Mouse (Mus musculus) limb, embryonic 10.5 days (tissue): ENCODE measurements around the gene Mark4. TPM values are rescaled to one million over a fixed set of nuclear protein-coding genes. Genes with fewer than 3 reads are reported as not detected.
A peak's percentile ranks its signal among the peaks of the same experiment; 100 is the strongest.

Source experiments
- DNase-seq: peaks from one replicate; pipeline ENCODE4 v3.0.0-alpha.2; 2017; ENCODE audit warnings: low spot score
- H3K27ac ChIP-seq: fragments of 300-500 bp; sonication (generic); 2 replicates; pipeline ENCODE4 v1.5.1; 2016; ENCODE audit warnings: mild to moderate bottlenecking
- H3K27me3 ChIP-seq: fragments of 300-500 bp; sonication (generic); 2 replicates; pipeline ENCODE4 v1.6.1; 2016; ENCODE audit warnings: low read depth, mild to moderate bottlenecking; ENCODE audit not compliant: poor library complexity, severe bottlenecking
- H3K36me3 ChIP-seq: fragments of 300-500 bp; sonication (generic); 2 replicates; pipeline ENCODE4 v1.6.1; 2016; ENCODE audit warnings: mild to moderate bottlenecking, moderate library complexity
- H3K4me1 ChIP-seq: fragments of 300-500 bp; sonication (generic); 2 replicates; pipeline ENCODE4 v1.6.1; 2016
- H3K4me3 ChIP-seq: fragments of 300-500 bp; sonication (generic); 2 replicates; pipeline ENCODE4 v1.5.1; 2016; ENCODE audit warnings: mild to moderate bottlenecking, moderate library complexity
- H3K9me3 ChIP-seq: fragments of 300-500 bp; sonication (generic); replicated peaks from 2 replicates; pipeline ENCODE4 v1.6.1; 2016; ENCODE audit warnings: mild to moderate bottlenecking
- WGBS: fragments of 180-500 bp; shearing (Covaris S2); methylation state at CpG from one replicate; pipeline ENCODE4 v1.1.7; 2016; 5-methylcytosine and 5-hydroxymethylcytosine counted together
- polyA plus RNA-seq: library from polyadenylated mRNA; unstranded; fragments of >200 nt; fragmentation: Nextera tagmentation; extraction: Ambion mirVana; gene quantifications from 2 replicates; pipeline ENCODE4 v1.2.1, GENCODE M21; 2016

The Mark4 gene
- polyA plus RNA-seq, 1 experiment from 2014 or later, result 8.0 TPM

- no peaks in the 10 kb centered on the region for H3K36me3 ChIP-seq
- H3K4me1 ChIP-seq, result peaks cover 40% of the 10 kb centered on the region
- H3K27me3 ChIP-seq, result peaks cover 40% of the 10 kb centered on the region
- peak overlapping the region; percentile 45 for H3K4me3 ChIP-seq
- WGBS, result 6% methylated on average over 22 of the region's 22 CpGs
- H3K27ac ChIP-seq, result peak overlapping the region; percentile 88
- peak; percentile 65 for DNase-seq
- H3K9me3 ChIP-seq, result no peaks in the 10 kb centered on the region
These were observed 6.0 kb upstream of the Mark4 start for GRCm38 (mm10) chr7:19464367-19465307.

- no peaks in the 10 kb centered on the region for H3K9me3 ChIP-seq
- H3K27ac ChIP-seq, result peak within 1 kb of the TSS; percentile 88
- DNase-seq, result no peak
- H3K27me3 ChIP-seq, result peaks cover 23% of the 10 kb centered on the region
- WGBS, result 13% methylated on average over 6 of the region's 6 CpGs
- H3K4me3 ChIP-seq, result peak within 1 kb of the TSS; percentile 45
- H3K4me1 ChIP-seq, result peaks cover 48% of the 10 kb centered on the region
- H3K36me3 ChIP-seq, result no peaks in the 10 kb centered on the region
These were observed 4.3 kb upstream of the Mark4 start, which contains the start of gene Exoc3l2 for GRCm38 (mm10) chr7:19462884-19463381. Gene Exoc3l2 (plus strand): TSS chr7:19463331.

GRCm38 (mm10) chr7:19462443-19462842 lies 3.8 kb upstream of the Mark4 start:
- WGBS, result 58% methylated on average over 4 of the region's 4 CpGs
- H3K27ac ChIP-seq, result peak overlapping the region; percentile 88
- no peak for DNase-seq
- peaks cover 18% of the 10 kb centered on the region for H3K27me3 ChIP-seq
- no peaks in the 10 kb centered on the region for H3K36me3 ChIP-seq
- H3K4me3 ChIP-seq, result no peak overlapping the region
- H3K4me1 ChIP-seq, result peaks cover 52% of the 10 kb centered on the region
- no peaks in the 10 kb centered on the region for H3K9me3 ChIP-seq

GRCm38 (mm10) chr7:19461488-19461887 lies 2.9 kb upstream of the Mark4 start:
- Histone ChIP-seq H3K9me3 (no peaks in the 10 kb centered on the region), H3K27me3 (peaks cover 10% of the 10 kb centered on the region; the same call in 1 of the 2 replicates), H3K4me1 (peaks cover 55% of the 10 kb centered on the region), H3K36me3 (peaks cover 4% of the 10 kb centered on the region), H3K4me3 (0 out of 2 replicates have a peak overlapping the region, but pooled peaks have one; percentile 5), H3K27ac (no peak overlapping the region)
- WGBS, result 11% methylated on average over 6 of the region's 6 CpGs
- DNase-seq, result peak; percentile 91

GRCm38 (mm10) chr7:19460500-19460899 lies 1.9 kb upstream of the Mark4 start:
- no peak overlapping the region for H3K4me3 ChIP-seq
- peaks cover 55% of the 10 kb centered on the region for H3K4me1 ChIP-seq
- 94% methylated on average over 1 of the region's 1 CpGs for WGBS
- H3K27ac ChIP-seq, result no peak overlapping the region
- no peaks in the 10 kb centered on the region for H3K9me3 ChIP-seq
- H3K27me3 ChIP-seq, result 0 out of 2 replicates have a peak, but pooled peaks cover 2% of the 10 kb centered on the region
- H3K36me3 ChIP-seq, result peaks cover 14% of the 10 kb centered on the region
- DNase-seq, result no peak

- no peaks in the 10 kb centered on the region for H3K27me3 ChIP-seq
- H3K36me3 ChIP-seq, result peaks cover 26% of the 10 kb centered on the region
- peak overlapping the region; percentile 92 for H3K4me3 ChIP-seq
- no peaks in the 10 kb centered on the region for H3K9me3 ChIP-seq
- peaks cover 43% of the 10 kb centered on the region for H3K4me1 ChIP-seq
- no peak for DNase-seq
- 24% methylated on average over 6 of the region's 6 CpGs for WGBS
- H3K27ac ChIP-seq, result peak overlapping the region; percentile 89
These were observed 686 bp upstream of the Mark4 start for GRCm38 (mm10) chr7:19459144-19459870.

GRCm38 (mm10) chr7:19458072-19458486 lies 542 bp downstream of the Mark4 start:
- H3K36me3 ChIP-seq, result peaks cover 36% of the 10 kb centered on the region
- under 1% methylated on average over 29 of the region's 31 CpGs for WGBS
- H3K27ac ChIP-seq, result peak overlapping the region; percentile 89
- peak overlapping the region; percentile 92 for H3K4me3 ChIP-seq
- peaks cover 31% of the 10 kb centered on the region for H3K4me1 ChIP-seq
- peak; percentile 81 for DNase-seq
- H3K27me3 ChIP-seq, result no peaks in the 10 kb centered on the region
- no peaks in the 10 kb centered on the region for H3K9me3 ChIP-seq

- Histone ChIP-seq H3K9me3 (no peaks in the 10 kb centered on the region), H3K27me3 (no peaks in the 10 kb centered on the region)
- WGBS, result 10% methylated on average over 14 of the region's 14 CpGs
These were observed 1.1 kb downstream of the Mark4 start for GRCm38 (mm10) chr7:19457414-19458071.

GRCm38 (mm10) chr7:19456628-19457027 lies 2.0 kb downstream of the Mark4 start:
- peak overlapping the region; percentile 92 for H3K4me3 ChIP-seq
- H3K4me1 ChIP-seq, result peaks cover 22% of the 10 kb centered on the region
- no peaks in the 10 kb centered on the region for H3K9me3 ChIP-seq
- no peaks in the 10 kb centered on the region for H3K27me3 ChIP-seq
- peaks cover 47% of the 10 kb centered on the region for H3K36me3 ChIP-seq
- DNase-seq, result no peak
- no peak overlapping the region for H3K27ac ChIP-seq
- WGBS, result 94% methylated on average over 7 of the region's 7 CpGs

More at GRCm38 (mm10) chr7:19457414-19458071, 1.1 kb downstream of the Mark4 start:
- Histone ChIP-seq H3K4me3 (peak overlapping the region; percentile 92), H3K4me1 (peaks cover 25% of the 10 kb centered on the region), H3K36me3 (peaks cover 38% of the 10 kb centered on the region), H3K27ac (peak overlapping the region; percentile 89)
- DNase-seq, result no peak

- H3K4me1 ChIP-seq, result peaks cover 22% of the 10 kb centered on the region
- H3K4me3 ChIP-seq, result no peak overlapping the region
- H3K36me3 ChIP-seq, result peaks cover 53% of the 10 kb centered on the region
- H3K9me3 ChIP-seq, result no peaks in the 10 kb centered on the region
- no peak for DNase-seq
- WGBS, result 88% methylated on average over 11 of the region's 11 CpGs
- no peaks in the 10 kb centered on the region for H3K27me3 ChIP-seq
- H3K27ac ChIP-seq, result no peak overlapping the region
These were observed 2.7 kb downstream of the Mark4 start for GRCm38 (mm10) chr7:19455819-19456495.

GRCm38 (mm10) chr7:19455186-19455585 lies 3.4 kb downstream of the Mark4 start:
- 91% methylated on average over 4 of the region's 4 CpGs for WGBS
- peaks cover 61% of the 10 kb centered on the region for H3K36me3 ChIP-seq

GRCm38 (mm10) chr7:19449165-19449564 lies 9.5 kb downstream of the Mark4 start:
- WGBS, result 94% methylated on average over 12 of the region's 12 CpGs
- Histone ChIP-seq H3K27ac (no peak overlapping the region), H3K4me1 (no peaks in the 10 kb centered on the region), H3K9me3 (no peaks in the 10 kb centered on the region), H3K4me3 (no peak overlapping the region), H3K27me3 (no peaks in the 10 kb centered on the region), H3K36me3 (peaks cover 91% of the 10 kb centered on the region)
- DNase-seq, result no peak

More at GRCm38 (mm10) chr7:19455186-19455585, 3.4 kb downstream of the Mark4 start:
- Histone ChIP-seq H3K27ac (no peak overlapping the region), H3K9me3 (no peaks in the 10 kb centered on the region), H3K4me3 (no peak overlapping the region), H3K27me3 (no peaks in the 10 kb centered on the region), H3K4me1 (peaks cover 22% of the 10 kb centered on the region)
- no peak for DNase-seq
